Mouse (Mus musculus) neural tube, embryonic 13.5 days (tissue): ENCODE data around the gene Pigl. TPM values are rescaled to one million over a fixed set of nuclear protein-coding genes. Genes with fewer than 3 reads are reported as not detected.

ENCODE experiments used
- polyA plus RNA-seq: library from polyadenylated mRNA; unstranded; fragments of >200 nt; fragmentation: Nextera tagmentation; extraction: Ambion mirVana; gene quantifications from 2 replicates; pipeline ENCODE4 v1.2.1, GENCODE M21; 2015

Gene Pigl
- polyA plus RNA-seq, 1 experiment from 2014 or later: 7.7 TPM

Other genes with a start within 250 kb of the Pigl start
- gene Adora2b, start 209.5 kb upstream of the Pigl start, polyA plus RNA-seq: 5.9 and 6.0 TPM in 2 replicates
- gene Zswim7, start 177.1 kb upstream of the Pigl start, polyA plus RNA-seq: 18.0 and 19.3 TPM in 2 replicates
- gene Ttc19, start 177.0 kb upstream of the Pigl start, polyA plus RNA-seq: 41.1 and 42.7 TPM in 2 replicates
- 185 and 190 TPM in 2 replicates for gene Ncor1, start 81 bp downstream of the Pigl start, polyA plus RNA-seq
- gene Cenpv, start 80.8 kb downstream of the Pigl start, polyA plus RNA-seq: 52.2 and 62.6 TPM in 2 replicates
- 4,310 and 4,558 TPM in 2 replicates for gene Ubb, start 92.7 kb downstream of the Pigl start, polyA plus RNA-seq
- 23.1 and 25.0 TPM in 2 replicates for gene Trpv2, start 116.0 kb downstream of the Pigl start, polyA plus RNA-seq
- 8.5 and 8.9 TPM in 2 replicates for gene Lrrc75a, start 190.1 kb downstream of the Pigl start, polyA plus RNA-seq
- gene Mmgt2, start 190.2 kb downstream of the Pigl start, polyA plus RNA-seq: 21.4 and 25.6 TPM in 2 replicates